Mouse (Mus musculus) cerebellum, postnatal 36 days (tissue): ENCODE results near the gene Fam196a.

Source experiments
- DNase-seq, 2 experiments: peaks; one replicate each; pipeline ENCODE4 v3.0.0; 2021 to 2022; ENCODE audit warnings: mixed read lengths in 2 of 2

Fam196a gene

DNA sequence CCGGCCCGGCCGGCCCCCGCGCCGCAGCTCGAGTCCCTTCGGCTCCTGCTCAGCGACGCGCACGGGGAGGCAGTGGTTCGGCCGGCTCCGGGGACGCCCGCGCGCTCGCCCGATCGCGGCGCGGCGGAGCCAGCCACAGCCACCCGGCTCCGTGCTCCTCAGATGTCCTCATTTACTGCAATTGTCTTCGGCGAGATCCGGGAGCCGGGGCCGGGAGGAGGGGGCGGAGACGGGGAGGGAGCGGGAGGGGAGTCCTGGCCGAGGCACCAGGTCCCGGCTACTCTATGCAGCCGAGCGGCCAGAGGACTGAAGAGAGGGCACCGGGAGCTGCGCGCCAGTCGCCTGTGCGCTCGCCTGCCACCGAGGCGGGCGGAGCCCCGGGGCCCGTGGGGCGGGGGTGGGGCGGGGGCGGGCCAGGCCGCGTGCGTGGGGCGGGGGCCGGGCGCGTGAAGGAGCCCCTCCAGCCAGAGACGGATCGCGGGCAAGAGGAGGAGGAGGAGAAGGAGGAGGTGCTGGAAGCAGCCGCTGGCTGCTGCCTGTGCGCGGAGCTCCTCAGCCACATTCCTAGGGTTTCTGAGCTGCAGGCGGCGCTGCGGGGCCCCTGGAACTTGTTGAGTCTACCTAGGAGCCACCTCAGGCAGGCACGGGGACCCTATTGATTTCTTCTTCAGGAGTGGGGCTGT, at the start of gene Fam196a:
Fam196a (minus strand) TSS at position 504 of the 683 bp plus-strand sequence.
- peak in 1 of 2 experiments; percentile 11 for DNase-seq

DNA sequence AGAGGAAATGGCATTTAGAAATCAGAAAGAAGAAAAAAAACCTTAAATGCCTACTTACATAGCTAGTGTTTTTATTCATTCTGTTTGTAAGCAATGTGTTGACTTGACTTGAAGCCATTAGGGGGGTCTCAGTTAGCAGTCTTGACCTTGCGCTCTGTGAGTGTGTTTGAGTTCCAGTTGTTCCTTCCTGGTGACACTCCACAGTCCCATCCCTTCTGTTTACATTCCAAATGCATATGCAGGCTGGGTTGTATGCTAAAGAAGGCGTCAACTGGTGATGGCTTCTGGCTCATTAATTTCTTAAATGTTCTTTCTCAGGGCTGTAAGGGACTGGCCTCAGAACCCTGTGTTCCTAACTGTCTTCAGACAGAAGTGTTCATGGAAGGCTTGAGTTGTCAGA, 23.4 kb upstream of the Fam196a start:
- no peak for DNase-seq

DNA sequence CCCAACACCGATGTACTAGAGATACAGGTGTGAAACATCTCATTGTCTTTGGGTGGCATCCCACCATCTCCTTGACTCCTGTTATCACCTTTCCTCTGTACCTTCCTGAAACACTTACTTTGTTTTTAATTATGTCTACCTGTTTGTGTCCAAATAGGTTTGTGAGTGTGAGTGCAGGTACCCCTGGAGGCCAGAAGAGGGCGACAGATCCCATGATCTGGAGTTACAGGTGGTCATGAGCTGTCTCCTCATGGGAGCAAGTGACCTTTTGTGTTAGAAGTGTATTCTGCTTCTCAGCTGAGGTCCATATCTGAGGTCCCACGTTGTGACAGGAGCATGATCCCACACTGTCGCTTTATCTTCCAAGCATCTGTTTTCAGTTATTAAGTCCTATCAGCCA, 22.6 kb upstream of the Fam196a start:
- no peak for DNase-seq

DNA sequence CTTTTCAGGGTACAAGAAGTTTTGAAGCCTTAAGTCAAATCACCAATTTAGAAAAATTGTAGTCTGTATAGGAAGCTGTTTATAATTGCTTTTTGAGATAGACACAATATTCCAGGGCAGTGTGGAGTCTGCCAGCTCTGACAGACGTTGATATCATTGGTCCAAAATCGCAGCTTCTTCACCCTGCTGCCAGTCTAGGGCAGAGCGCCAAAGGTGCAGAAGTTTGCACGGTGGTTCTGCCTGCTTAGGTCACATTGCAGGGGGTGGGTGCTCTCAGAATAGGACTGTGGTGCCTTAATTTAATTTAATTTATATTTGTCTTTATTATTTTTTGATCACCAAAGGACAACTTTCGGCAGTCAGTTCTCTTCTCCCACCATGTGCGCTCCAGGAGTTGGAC, 20.9 kb upstream of the Fam196a start:
- no peak for DNase-seq

DNA sequence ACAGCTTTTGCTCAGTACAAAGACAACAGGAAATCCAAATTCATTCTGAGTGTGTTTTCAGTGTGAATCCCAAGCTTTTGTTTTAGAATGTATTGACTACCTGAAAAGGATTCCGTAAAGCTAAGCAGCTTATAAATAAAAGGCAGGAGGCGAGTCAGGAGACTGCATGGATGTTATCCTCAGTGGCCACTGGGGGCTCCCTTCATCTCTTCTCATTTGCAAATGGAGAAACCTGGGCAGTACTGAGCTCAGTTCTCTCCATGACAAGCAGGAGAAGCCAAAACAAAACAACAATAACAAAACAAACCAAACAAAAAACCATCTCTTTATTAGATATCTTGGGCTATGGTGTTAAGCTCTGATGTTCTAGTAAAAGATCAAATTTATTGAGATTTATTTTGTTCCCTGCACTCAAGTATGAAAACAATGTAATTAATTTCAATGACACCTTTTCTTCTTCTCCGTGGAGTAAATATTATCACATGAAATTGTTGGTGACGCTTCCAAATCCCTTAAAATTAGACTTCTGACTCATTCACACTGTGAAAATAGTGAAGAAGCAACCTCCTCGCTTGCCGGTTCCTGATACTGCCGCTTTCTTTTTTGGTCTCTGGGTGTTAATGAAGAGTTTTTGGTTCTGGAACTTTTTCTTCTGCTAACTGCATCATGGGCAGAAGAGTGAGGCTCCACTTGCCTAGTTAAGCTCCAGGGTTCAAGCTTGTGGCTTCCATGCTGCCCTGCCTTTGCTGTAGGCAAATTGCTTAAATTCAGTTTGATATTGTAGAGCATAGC, 7.9 kb upstream of the Fam196a start:
- no peak for DNase-seq

DNA sequence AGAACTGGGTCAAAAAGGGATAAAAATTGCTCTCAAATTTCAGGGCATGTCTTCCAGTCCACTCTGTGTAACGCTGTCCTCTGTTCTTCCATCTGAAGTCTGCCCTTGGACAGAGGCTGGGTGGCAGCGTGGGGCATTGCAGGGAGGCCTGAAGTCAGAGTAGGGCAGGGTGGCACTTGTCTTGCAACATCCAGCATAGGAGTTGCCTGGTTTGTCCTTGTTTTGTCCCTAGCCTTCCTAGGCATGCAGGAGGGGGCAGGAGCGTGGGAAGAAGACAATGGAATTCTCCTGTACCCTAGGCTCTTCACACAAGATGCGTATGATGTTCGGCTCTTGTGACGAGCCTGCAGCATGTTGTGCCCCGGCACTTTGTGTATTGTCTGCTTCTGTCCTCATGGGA, 5.5 kb upstream of the Fam196a start:
- DNase-seq, result no peak

DNA sequence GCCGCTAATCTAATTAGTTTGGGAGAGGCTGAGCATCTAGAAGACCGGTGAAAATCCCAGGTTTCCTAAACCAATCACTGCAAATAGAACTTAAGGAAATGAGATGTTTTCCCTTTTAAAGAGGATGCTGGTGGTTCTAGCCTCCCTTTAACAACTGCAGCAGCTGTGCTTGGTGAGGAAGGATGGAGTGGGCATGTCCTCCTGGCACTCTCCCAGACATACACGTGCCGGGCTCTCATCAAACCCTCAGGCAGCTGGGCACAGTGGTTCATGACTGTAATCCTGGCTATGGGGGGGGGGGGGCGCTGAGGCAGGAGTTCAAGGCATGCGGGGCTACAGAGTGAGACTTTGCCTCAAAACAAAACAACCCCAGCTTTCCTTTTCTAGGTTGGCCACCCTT, 4.8 kb upstream of the Fam196a start:
- no peak for DNase-seq

DNA sequence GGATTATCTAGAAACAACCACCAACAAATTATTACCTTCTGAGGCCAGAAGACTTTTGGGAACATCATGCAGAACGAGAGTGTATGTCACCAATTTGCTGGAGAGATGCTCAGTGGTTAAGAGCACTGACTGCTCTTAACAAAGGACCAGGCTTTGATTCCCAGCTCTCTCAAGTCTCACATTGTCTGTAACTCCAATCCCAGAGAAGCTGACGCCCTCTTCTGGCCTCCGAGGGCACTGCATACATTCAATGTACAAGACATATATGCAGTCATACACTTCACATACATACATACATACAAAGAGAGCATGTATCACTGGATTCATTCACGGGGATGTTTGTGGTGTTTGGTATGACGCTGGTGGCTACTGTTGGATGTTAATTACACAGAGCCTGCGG, 3.7 kb upstream of the Fam196a start:
- DNase-seq, result no peak

DNA sequence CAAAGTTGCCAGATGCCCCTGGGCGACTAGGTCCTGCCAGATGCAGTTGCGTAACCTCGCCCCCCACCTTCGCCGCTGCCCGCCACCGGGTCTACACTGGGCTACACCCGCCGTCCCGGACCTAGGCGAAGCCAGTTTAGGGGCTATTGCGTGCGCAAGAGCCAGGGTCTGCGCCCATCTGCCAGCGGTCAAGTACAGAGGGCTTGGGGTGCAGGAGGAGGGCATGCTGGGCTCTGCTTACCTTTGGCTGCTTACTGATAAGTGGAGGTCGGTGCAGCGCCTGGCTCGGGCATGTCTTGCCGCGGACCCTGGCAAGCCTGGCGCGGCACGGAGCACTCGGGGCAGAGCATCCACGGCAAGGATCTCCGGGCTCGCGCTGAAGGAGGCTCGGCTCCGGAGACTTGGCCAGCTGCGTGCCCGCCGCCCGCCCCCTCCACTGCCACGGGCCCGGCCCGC, 731 bp downstream of the Fam196a start:
- no peak for DNase-seq

DNA sequence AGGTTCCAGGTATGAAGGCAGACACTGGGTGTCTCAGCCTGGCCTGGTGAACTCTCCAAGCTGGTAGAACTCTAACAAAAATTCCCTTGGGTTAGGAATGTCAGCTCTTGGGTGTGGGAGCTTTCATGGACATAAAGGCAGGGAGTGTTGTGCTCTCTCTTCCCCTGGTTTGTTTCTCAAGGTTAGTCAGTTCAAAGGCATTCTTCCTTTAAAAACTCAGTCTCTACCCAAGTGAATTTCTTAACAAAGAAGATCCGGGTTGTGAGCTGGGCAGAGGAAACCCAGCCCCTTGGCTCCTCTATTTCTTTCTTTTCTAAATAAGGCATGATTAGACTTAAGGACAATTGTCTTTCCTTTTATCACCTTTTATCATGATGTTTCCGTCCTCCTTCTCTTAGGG, 6.3 kb downstream of the Fam196a start:
- DNase-seq, result no peak

DNA sequence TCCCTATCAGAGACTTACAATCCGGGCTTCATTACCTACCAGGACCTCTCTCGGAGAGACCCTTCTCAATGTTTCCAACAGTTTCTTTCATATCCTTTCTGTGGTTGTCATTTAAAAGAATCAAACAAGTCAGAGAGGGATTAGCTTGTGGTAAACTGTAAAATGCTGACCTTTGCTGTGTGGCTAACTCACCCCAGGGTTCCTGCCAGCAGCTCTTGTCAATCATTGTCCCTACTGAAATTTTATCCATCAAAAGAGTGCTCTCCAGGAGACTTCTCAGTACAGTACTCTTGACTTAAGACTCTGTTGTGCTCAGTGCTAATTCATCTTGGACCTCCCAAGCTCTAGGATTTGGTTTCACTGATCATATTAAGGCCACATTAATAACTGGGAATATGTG, 36.2 kb downstream of the Fam196a start:
- no peak for DNase-seq

DNA sequence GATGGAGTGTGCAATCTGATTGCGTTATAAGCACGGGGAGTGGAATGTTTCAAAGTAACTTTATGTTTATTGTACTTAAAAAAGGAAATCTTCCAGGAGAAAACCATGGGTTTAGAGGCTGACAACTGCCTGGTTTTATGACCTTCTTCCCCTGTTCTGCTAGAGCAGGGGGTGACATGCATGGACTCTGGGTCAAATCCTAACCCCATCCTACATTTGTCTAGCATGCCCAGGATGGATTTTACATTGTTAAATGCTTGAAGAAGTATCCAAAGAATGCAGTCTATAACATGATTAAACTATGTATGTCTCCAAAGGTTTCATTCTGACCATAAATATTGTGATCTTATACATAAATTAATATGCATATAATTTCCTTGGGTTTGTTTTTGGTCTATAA, 38.8 kb downstream of the Fam196a start:
- DNase-seq, result no peak

DNA sequence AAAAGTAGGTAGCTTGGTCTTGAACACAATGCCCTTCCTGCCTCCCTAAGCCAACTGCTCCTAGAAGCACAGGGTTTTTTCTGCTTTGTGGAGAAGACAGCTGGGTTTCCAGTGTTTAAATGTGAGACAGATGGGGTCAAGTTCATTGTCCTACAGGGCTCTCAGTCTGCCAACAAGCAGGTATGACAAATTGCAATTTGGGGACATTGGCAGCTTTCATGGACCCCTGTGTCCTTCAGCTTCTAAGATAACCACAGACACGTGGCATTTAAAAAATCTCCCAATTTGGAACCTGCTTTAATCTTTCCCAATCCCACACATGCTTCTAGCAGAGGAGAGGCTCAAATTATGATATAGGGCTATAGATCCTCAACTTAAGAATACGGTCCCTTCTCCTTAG, 43.6 kb downstream of the Fam196a start:
- no peak for DNase-seq

DNA sequence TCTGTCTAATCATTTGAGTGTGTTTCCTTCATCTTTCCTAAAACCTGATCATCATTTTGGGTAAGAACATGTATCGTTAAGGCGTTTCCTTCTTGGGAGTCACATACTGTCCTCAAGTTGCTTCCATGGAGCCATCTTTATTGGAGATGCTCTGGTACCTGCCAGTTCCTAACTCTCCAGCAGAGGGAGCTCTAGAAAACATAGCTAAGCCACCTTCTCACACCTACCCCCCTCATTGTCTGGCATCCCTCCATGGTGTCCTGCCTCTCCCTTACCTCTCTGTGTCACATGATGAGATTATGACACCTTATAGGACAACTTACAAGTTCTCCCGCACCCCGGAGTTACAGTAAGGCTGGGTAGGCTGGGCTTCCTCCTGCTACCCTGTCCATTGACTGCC, 45.3 kb downstream of the Fam196a start:
- no peak for DNase-seq

DNA sequence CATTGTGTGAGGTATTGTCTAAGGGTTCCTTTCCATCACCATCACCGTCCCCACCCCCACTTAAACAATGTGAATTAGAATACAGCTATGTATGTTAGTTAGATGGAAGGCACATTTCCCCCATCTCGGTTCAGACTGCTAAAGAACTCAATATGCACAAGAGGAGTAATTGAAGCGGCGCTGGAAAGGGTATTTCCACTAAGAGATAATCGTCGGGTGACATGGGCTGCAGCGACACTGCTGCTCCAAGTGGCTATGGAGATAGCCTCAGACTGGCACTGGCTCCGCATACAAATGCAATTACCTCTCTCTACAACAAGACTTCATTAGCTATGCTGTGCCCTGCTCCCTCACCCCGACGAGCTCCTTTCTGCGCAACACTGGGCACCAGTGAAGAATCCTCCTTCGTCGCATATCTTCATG, 45.8 kb downstream of the Fam196a start:
- DNase-seq, result no peak

DNA sequence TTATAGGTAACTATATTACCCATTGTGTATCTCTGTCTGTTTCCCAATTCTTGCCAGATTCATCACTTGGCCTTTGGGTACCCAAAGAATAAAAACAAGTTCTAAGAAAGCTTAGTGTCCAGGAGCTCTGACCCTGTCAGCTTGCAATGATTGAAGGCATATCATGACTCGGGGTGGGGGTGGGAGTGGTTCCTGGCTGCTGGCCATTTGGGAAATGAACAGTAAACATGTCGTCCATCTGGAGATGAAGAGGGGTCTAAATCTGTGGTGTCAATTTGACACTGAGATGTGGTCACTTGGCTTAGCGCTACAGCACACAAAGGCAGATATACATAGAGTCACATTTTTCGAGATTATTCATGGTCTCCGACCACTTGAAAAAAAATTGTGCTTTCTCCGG, 54.7 kb downstream of the Fam196a start:
- DNase-seq, result no peak

DNA sequence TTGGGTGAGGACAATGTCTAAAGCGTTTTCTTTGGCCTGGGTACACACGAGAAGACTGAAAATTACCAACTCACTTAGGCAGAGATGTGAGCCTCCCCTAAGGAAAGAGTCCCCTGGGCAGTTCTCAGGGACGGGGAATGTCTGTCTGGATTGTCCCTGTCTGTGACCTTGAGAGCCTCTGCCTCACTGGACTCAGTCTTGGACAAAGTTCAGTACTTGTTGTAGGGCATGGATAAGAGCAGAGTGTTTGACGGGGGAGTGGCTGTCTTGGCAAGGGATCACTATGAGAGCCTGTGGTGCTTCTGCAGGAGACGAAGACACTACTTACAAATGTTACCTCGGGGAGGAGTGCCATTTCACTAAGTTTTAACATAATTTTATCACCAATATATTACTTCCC, 57.8 kb downstream of the Fam196a start:
- no peak for DNase-seq

DNA sequence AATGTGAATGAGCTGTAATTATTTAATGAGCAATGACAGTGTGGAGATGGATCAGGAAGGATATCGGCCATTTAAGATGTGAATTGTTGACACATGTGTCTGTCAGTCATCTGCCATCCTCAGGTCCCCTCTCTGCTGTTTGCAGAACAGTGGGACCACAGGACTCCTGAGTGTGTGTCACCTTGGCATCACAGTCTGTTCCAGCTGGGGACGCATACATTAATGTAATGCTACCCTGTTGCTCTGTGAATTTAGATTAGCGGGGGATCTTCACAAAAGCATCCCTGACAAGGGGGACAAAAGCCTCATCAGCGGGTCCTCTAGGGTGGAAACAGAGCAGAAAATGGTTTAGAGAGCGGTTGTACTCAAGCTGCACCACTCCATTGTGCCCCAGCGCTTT, 59.2 kb downstream of the Fam196a start:
- DNase-seq, result no peak

DNA sequence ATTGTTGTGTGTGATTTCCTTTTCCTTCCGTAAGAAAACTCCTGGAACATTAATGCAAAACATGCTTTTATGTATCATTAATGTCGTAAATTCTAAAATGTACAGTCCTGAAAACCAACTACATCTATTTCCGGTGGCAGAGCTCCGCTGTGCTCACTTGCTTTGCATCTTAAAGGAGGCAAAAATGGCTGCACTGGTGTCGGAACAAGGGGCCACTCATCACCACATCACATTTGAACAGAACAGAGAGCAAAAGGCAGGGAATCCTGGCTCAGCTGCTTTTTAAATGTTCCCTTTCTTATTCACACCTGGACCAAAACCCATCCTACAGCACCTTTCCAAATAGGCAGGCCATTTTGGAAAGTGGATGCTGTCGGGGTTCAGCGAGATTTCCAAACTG, 65.2 kb downstream of the Fam196a start:
- DNase-seq, result no peak

DNA sequence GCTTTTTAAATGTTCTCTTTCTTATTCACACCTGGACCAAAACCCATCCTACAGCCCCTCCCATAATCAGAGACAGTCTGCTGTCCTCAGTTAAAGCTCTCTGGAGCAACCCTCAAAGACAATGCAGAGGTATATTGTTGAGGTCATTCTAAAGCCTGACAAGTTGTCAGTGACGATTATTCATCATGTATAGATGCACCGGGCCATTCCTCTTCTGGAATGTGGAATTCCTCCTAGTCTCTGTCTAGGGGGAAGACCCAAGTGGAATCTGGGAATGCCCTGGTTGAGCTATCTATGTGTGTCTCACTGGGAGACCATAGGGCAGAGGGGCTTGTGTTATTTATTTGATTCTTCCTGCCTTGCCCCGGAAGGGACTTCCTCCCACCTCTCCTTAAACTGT, 65.7 kb downstream of the Fam196a start:
- DNase-seq, result no peak

DNA sequence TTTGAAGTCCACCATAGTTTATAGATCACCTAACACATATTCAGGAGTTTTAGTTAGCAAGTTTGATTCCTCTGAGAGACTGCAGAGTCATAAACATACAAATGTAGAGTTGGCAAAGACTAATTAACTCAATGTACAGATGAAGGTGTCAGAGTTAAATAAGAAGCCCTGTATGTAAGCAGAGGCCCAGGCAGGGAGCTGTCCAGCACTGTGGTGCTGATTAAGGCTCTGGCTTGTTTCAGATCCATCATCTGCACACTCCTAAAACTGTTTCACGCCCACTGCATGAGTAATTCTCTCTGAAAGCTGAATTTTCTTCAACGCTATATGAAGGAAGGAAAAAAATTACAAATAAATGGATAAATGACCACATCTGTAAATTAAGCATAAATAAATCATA, 74.1 kb downstream of the Fam196a start:
- DNase-seq, result no peak

DNA sequence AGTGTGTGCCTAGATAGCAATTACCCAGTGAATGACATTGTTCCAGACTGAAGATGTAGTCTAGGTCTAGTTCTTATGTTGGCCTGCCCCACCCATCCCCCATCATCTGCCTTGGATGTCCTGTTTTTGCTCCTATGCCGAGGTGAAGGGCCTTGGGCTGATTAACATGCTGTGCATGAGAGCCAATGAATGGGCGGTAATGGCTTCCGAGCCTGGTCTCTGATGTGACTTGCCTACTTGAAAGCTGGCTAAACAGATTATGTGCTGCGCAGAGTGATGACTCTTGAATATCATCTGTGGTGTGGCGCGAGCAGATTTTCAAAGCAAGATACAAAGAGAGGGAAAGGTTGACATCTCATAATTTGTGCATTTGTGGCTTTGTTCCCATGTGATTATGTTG, 76.2 kb downstream of the Fam196a start:
- DNase-seq, result no peak

DNA sequence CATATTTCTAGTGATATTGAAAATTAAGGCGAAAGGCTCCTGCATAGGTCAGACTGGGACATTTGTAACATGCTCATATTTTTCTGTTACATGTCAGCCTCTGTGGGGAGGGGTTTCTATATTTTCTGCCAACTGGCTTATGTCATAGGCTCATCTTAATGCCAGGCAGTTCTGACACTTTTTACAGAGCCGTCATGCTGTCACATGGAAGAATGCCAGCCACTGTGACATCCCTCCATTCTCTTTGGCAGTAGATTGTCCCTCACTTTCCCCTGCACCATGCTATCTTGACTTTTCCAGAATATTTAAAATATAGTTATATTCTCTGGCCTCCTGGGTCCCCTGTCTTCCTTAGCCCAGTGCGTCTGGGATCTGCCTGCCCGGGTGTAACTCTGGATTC, 95.5 kb downstream of the Fam196a start:
- DNase-seq, result no peak

DNA sequence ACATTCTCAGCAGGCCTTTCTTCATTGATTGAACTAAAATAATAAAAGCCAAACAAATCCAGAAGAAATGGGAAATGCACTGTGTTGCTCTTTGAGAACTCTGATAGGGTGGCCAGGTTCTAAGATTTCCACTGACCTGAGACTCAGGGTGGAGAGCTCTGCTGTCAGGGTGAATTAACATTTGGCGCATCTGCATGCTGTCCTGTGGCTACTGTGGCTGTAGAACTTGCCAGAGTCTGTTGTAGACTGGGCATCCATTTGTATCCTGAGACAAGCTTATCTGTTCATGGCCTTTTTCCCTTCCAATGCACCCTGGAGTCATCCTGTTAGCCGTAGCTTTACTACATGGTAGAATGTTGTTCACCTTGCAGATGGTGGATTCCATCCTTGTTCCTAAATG, 98.2 kb downstream of the Fam196a start:
- no peak for DNase-seq
